Mouse (Mus musculus) v-Abl transformed pro-B cells (cell line): ENCODE measurements around the gene Adgb.

Experiments
- in situ Hi-C, 2 experiments: fragments of 400-800 bp; cut with MboI; formaldehyde crosslinking; loops; one replicate each; pipeline ENCODE4 v1.15.1; 2025; ENCODE audit not compliant: unreplicated experiment in 2 of 2

The Adgb gene

GRCm38 (mm10) chr10:10355605-10356227 lies 116.4 kb downstream of the Adgb start:
- in situ Hi-C loops = no loop called here

- in situ Hi-C loops = no loop called here
Observed at GRCm38 (mm10) chr10:10352184-10352583, 119.9 kb downstream of the Adgb start.

- in situ Hi-C loops = no loop called here
Observed at GRCm38 (mm10) chr10:10350550-10350949, 121.6 kb downstream of the Adgb start.

GRCm38 (mm10) chr10:10343930-10344329 lies 128.2 kb downstream of the Adgb start:
- in situ Hi-C loops = no loop called here

- in situ Hi-C loops = loop anchor here in 1 of 2 experiments (10.0 kb wide), 1 partner anchor 751 kb away; no protein-coding TSS in a partner anchor
Observed at GRCm38 (mm10) chr10:10325560-10325959, 146.6 kb downstream of the Adgb start.

- in situ Hi-C loops = loop anchor here (5.0 to 10.0 kb wide), 4 partner anchors 506 to 748 kb away; no protein-coding TSS in a partner anchor
Observed at GRCm38 (mm10) chr10:10322961-10323360, 149.2 kb downstream of the Adgb start.

GRCm38 (mm10) chr10:10321119-10321781 lies 150.9 kb downstream of the Adgb start:
- in situ Hi-C loops = loop anchor here (5.0 to 10.0 kb wide), 4 partner anchors 504 to 746 kb away; no protein-coding TSS in a partner anchor

GRCm38 (mm10) chr10:10320364-10321083 lies 151.6 kb downstream of the Adgb start:
- in situ Hi-C loops = loop anchor here (5.0 to 10.0 kb wide), 4 partner anchors 503 to 746 kb away; no protein-coding TSS in a partner anchor

- in situ Hi-C loops = no loop called here
Observed at GRCm38 (mm10) chr10:10318086-10318485, 154.0 kb downstream of the Adgb start.

GRCm38 (mm10) chr10:10315631-10316030 lies 156.5 kb downstream of the Adgb start:
- in situ Hi-C loops = no loop called here

GRCm38 (mm10) chr10:10314521-10314920 lies 157.6 kb downstream of the Adgb start:
- in situ Hi-C loops = no loop called here

- in situ Hi-C loops = no loop called here
Observed at GRCm38 (mm10) chr10:10309877-10310426, 162.2 kb downstream of the Adgb start.

- in situ Hi-C loops = no loop called here
Observed at GRCm38 (mm10) chr10:10309056-10309455, 163.1 kb downstream of the Adgb start.

- in situ Hi-C loops = no loop called here
Observed at GRCm38 (mm10) chr10:10307384-10307783, 164.7 kb downstream of the Adgb start.

GRCm38 (mm10) chr10:10304370-10304769 lies 167.8 kb downstream of the Adgb start:
- in situ Hi-C loops = loop anchor here (5.0 kb wide), 3 partner anchors 122 to 848 kb away; no protein-coding TSS in a partner anchor

GRCm38 (mm10) chr10:10301692-10302091 lies 170.4 kb downstream of the Adgb start:
- in situ Hi-C loops = loop anchor here (5.0 kb wide), 3 partner anchors 119 to 851 kb away; no protein-coding TSS in a partner anchor

- in situ Hi-C loops = loop anchor here (5.0 kb wide), 3 partner anchors 119 to 851 kb away; no protein-coding TSS in a partner anchor
Observed at GRCm38 (mm10) chr10:10300915-10301439, 171.1 kb downstream of the Adgb start.

GRCm38 (mm10) chr10:10299987-10300386 lies 172.1 kb downstream of the Adgb start:
- in situ Hi-C loops = loop anchor here (5.0 kb wide), 3 partner anchors 118 to 852 kb away; no protein-coding TSS in a partner anchor

- in situ Hi-C loops = no loop called here
Observed at GRCm38 (mm10) chr10:10287221-10287867, 184.8 kb downstream of the Adgb start.
